Mouse (Mus musculus) midbrain, embryonic 11.5 days (tissue): ENCODE data around the gene Cplx1. TPM values are rescaled to one million over a fixed set of nuclear protein-coding genes. Genes with fewer than 3 reads are reported as not detected.

Experiments used
- ATAC-seq: fragments of 200-750 bp; cut with Nextera tagmentation; 2 replicates; pipeline ENCODE4 v1.8.0; 2017; ENCODE audit warnings: moderate TSS enrichment, moderate library complexity; ENCODE audit not compliant: low FRiP score
- DNase-seq: peaks from one replicate; pipeline ENCODE4 v3.0.0; 2015; ENCODE audit warnings: low spot score; ENCODE audit errors: missing footprints
- H3K27ac ChIP-seq: fragments of 300-500 bp; sonication (generic); 2 replicates; pipeline ENCODE4 v1.5.1; 2014; ENCODE audit warnings: low read depth, low read length
- H3K27me3 ChIP-seq: fragments of 300-500 bp; sonication (generic); 2 replicates; pipeline ENCODE4 v1.6.1; 2014; ENCODE audit warnings: mild to moderate bottlenecking, low read length, moderate library complexity, mixed read lengths; ENCODE audit not compliant: control insufficient read depth, insufficient read depth
- H3K36me3 ChIP-seq: fragments of 300-500 bp; sonication (generic); 2 replicates; pipeline ENCODE4 v1.6.1; 2014; ENCODE audit warnings: mild to moderate bottlenecking, low read length, moderate library complexity, mixed read lengths; ENCODE audit not compliant: control insufficient read depth, insufficient read depth
- H3K4me1 ChIP-seq: fragments of 300-500 bp; sonication (generic); 2 replicates; pipeline ENCODE4 v1.6.1; 2014; ENCODE audit warnings: low read length; ENCODE audit not compliant: control insufficient read depth, insufficient read depth
- H3K4me2 ChIP-seq: fragments of 300-500 bp; sonication (generic); 2 replicates; pipeline ENCODE4 v1.6.1; 2014; ENCODE audit warnings: mild to moderate bottlenecking, moderate library complexity
- H3K4me3 ChIP-seq: fragments of 300-500 bp; sonication (generic); 2 replicates; pipeline ENCODE4 v1.5.1; 2014; ENCODE audit warnings: low read depth, low read length
- H3K9ac ChIP-seq: fragments of 300-500 bp; sonication (generic); 2 replicates; pipeline ENCODE4 v1.6.1; 2014; ENCODE audit warnings: low read length
- H3K9me3 ChIP-seq: fragments of 300-500 bp; sonication (generic); 2 replicates; pipeline ENCODE4 v1.6.1; 2016; ENCODE audit warnings: low read length; ENCODE audit not compliant: control insufficient read depth
- WGBS: fragments of 180-500 bp; shearing (Covaris S2); extraction: QIAGEN DNeasy Blood & Tissue Kit; methylation state at CpG from one replicate; pipeline ENCODE4 v1.1.7; 2014; 5-methylcytosine and 5-hydroxymethylcytosine counted together
- polyA plus RNA-seq: library from polyadenylated mRNA; unstranded; fragments of >200 nt; fragmentation: Nextera tagmentation; extraction: Ambion mirVana; gene quantifications from 2 replicates; pipeline ENCODE4 v1.2.1, GENCODE M21; 2014

Cplx1 gene
- polyA plus RNA-seq, result 7.4 and 8.7 TPM in 2 replicates

DNA sequence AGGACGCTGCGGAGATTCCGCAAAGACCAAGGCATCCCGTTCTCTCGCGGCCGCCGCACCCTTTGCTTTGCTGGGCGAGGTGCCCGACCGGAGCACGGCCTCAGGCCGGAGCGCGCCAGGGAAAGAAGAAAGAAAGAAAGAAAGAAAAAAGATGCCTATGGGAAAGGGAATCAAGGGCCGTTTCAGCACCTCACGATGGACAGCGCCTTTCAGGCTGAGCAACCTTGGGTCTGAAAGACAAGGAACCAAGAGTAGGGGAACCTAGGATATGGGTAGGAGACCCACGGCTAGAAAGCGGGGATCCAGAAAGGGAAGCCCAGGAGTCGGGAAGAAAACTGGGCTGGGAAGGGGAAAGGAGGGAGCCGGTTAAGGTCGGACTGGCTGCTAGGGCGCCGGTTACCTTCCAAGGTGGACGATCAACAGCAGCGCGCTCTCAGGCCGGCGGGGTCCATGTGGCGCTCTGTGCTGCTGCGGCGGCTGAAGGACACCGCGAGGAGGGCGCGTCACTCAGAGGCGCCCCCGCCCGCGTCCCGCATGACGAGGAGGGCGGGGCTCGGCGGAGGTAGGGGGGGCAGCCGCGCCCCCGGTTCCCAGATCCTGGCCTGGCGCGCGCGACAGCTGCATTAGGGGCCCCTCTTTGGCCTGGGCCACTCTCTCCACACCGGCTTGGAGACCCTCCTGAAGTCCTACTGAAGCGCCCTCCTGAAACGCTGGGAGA is at the start of gene Cplx1:
Gene Cplx1, minus strand, starts transcription at position 536 of the 718 bp plus-strand sequence.
- Histone ChIP-seq H3K4me1 (peaks cover 5% of the 10 kb centered on the region; the same call in 1 of the 2 replicates), H3K9me3 (no peaks in the 10 kb centered on the region), H3K36me3 (no peaks in the 10 kb centered on the region), H3K27ac (no peak within 1 kb of the TSS), H3K9ac (peak within 1 kb of the TSS; percentile 55), H3K4me3 (peak within 1 kb of the TSS; percentile 44), H3K4me2 (peak within 1 kb of the TSS; percentile 83), H3K27me3 (peaks cover 24% of the 10 kb centered on the region)
- under 1% methylated on average over 52 of the region's 56 CpGs for WGBS
- DNase-seq, result peak; percentile 94
- peak; percentile 90 for ATAC-seq

DNA sequence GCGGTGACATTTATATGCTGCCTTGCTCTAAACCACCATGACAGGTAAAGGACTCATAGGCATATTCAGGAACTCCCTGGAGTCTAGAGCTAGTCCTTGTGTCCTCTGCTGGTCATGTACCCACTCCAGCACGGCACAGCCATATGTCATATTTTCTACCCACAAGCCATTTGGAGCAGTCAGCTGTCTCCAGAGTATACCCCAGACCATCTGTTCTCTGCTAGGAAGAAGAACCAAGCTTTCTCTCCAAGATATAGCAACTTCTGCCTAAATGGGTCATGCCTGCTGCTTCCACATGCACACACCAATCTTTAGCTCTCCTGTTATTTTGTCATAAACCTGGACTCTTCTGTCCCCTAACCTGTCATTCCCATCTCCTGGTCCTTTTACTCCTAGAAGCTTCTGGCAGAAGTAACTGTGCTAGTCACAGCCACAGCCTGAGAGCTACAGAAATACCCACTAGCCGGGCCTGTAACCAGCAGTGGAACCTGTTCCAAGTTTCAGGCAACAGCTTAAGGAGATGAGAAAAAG is 31.6 kb upstream of the Cplx1 start:
- DNase-seq (no peak), ATAC-seq (no peak)
- Histone ChIP-seq H3K9me3 (no peaks in the 10 kb centered on the region), H3K4me1 (no peaks in the 10 kb centered on the region), H3K36me3 (peaks cover 19% of the 10 kb centered on the region), H3K4me2 (no peak overlapping the region), H3K27me3 (no peaks in the 10 kb centered on the region), H3K27ac (no peak overlapping the region), H3K9ac (no peak overlapping the region), H3K4me3 (no peak overlapping the region)
- WGBS, result 90% methylated on average over 3 of the region's 3 CpGs

DNA sequence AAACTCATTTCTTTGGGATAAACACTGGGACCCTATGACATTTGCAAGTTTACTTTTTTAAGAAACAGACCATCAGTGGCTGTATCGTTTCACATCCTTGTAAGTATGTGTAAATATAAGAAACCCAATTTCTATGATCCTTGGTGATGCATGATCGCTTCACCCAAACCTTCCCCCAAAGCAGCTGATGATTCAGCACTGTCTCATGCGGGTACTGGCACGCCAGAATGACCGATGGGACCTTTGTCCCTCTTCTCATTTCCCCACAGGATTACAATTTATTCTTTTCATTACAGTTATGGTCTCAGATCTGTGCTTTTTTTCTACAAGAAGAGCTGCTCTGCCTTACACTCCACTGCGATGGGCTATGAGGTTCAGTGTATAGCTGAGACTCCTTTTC is 23.2 kb upstream of the Cplx1 start:
- WGBS, result 96% methylated on average over 6 of the region's 6 CpGs
- Histone ChIP-seq H3K9ac (no peak overlapping the region), H3K4me2 (no peak overlapping the region), H3K36me3 (peaks cover 43% of the 10 kb centered on the region), H3K27ac (no peak overlapping the region), H3K9me3 (no peaks in the 10 kb centered on the region), H3K4me3 (no peak overlapping the region), H3K27me3 (no peaks in the 10 kb centered on the region), H3K4me1 (no peaks in the 10 kb centered on the region)
- ATAC-seq (no peak), DNase-seq (no peak)

DNA sequence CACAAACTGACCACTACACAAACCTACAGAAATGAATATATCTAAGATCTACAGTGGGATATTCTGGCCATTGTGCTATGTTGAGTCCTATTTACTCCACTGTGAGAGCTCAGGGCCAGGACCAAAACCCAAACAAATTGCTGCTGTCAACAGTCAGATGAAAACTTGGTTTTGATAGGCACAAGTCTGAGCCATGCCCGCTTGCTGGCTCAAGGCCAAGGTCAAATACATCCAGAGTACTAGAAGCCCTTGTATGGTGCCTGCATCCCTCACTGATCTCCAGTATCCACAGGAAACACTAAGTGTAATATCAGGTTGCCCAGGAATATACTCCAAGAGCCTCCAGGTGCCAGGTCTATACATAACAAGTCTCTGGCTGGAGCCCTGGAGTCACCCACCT is 21.2 kb upstream of the Cplx1 start:
- Histone ChIP-seq H3K27me3 (no peaks in the 10 kb centered on the region), H3K4me1 (no peaks in the 10 kb centered on the region), H3K4me2 (no peak overlapping the region), H3K27ac (no peak overlapping the region), H3K4me3 (no peak overlapping the region), H3K36me3 (peaks cover 39% of the 10 kb centered on the region), H3K9me3 (no peaks in the 10 kb centered on the region), H3K9ac (no peak overlapping the region)
- no peak for ATAC-seq
- WGBS, result 88% methylated on average over 1 of the region's 1 CpGs
- no peak for DNase-seq

DNA sequence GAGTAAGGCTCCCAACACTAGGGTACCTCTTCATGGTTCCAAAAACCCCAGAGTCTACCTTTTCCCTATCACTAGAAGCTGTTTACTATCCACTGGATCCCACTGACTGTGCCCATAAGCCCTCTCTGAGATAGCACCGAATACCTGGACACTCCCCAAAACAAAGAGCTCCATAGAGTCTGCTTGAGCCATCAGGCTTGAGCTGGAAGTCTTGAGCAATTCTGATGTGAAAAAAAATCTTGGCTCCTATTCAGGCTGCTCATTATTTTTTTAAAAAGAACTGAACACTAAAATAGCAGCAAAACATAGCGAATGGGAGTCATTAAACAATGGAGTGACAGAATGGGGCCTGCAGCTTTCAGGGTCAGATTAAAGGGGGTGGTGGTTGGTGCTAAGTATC is 17.3 kb upstream of the Cplx1 start:
- no peaks in the 10 kb centered on the region for H3K4me1 ChIP-seq
- H3K4me3 ChIP-seq, result no peak overlapping the region
- 97% methylated on average over 2 of the region's 2 CpGs for WGBS
- no peak for ATAC-seq
- no peak overlapping the region for H3K4me2 ChIP-seq
- H3K27ac ChIP-seq, result no peak overlapping the region
- H3K36me3 ChIP-seq, result peaks cover 28% of the 10 kb centered on the region
- no peak overlapping the region for H3K9ac ChIP-seq
- peak; percentile 41 for DNase-seq
- no peaks in the 10 kb centered on the region for H3K9me3 ChIP-seq
- H3K27me3 ChIP-seq, result no peaks in the 10 kb centered on the region

DNA sequence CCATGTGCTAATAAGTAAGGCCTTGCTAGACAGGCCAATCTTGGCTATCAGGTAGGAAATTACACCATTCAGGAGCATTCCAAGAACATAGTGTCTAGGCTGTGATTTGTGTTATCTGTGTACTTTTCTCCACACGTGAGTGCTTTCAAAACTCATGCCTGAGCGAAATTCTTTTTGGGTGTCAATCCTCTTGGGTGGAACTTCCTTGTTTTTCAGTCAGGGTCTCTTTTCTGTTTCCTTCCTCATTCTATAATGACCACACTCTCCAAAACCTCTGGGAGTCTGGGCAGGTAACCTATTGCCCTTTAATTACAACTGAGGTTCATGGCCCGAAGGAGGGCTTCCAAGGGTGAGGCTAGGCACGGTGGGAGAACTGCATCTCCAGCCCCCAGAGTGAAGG is 16.7 kb upstream of the Cplx1 start:
- Histone ChIP-seq H3K9me3 (no peaks in the 10 kb centered on the region), H3K4me3 (no peak overlapping the region), H3K4me1 (no peaks in the 10 kb centered on the region), H3K36me3 (peaks cover 24% of the 10 kb centered on the region), H3K27ac (no peak overlapping the region), H3K9ac (no peak overlapping the region), H3K27me3 (no peaks in the 10 kb centered on the region), H3K4me2 (no peak overlapping the region)
- DNase-seq, result no peak
- ATAC-seq, result no peak
- 93% methylated on average over 4 of the region's 4 CpGs for WGBS

DNA sequence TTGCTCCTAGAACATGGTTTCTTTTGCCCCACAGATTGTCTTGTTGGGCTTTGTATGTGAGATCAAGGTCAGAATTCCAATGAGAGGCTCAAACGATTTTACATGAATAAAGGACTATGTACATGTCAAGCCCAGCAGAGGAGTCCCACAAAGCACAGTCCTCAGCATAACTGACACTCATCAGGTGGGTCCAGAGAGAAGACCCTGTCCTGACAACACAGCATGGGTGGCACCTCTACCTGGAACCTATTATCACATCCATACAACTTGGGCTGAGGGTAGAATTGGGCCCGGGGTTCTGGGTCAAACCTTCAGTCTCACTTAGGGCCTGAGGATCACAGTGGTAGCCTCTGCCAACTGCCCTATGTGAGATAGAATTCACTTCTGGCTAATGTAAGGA is 15.6 kb upstream of the Cplx1 start:
- H3K27ac ChIP-seq, result no peak overlapping the region
- ATAC-seq (no peak), DNase-seq (peak; percentile 51)
- H3K4me1 ChIP-seq, result no peaks in the 10 kb centered on the region
- H3K36me3 ChIP-seq, result peaks cover 18% of the 10 kb centered on the region
- H3K4me3 ChIP-seq, result no peak overlapping the region
- H3K9me3 ChIP-seq, result no peaks in the 10 kb centered on the region
- 90% methylated on average over 2 of the region's 2 CpGs for WGBS
- no peak overlapping the region for H3K9ac ChIP-seq
- no peak overlapping the region for H3K4me2 ChIP-seq
- H3K27me3 ChIP-seq, result no peaks in the 10 kb centered on the region

DNA sequence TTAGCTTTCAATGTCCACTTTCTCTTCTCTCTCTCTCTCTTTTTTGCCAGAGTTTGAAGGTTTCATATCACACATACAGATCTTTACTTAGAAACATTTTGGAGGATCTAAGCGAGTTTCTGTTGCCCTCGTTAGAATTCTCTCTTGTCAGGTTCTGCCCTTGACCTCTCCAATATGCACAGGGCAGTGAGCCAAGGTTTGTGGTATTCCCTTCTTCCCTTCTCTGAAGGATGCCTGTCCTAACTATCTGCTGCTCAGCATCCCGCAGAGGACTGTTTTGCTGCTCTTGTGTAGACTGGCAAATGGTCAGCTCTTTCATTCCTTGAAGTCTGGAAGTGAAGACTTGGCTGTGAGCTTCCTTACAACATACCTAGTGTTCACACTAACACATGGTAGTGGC is 14.5 kb upstream of the Cplx1 start:
- H3K4me2 ChIP-seq, result no peak overlapping the region
- peaks cover 11% of the 10 kb centered on the region for H3K36me3 ChIP-seq
- H3K9ac ChIP-seq, result no peak overlapping the region
- H3K9me3 ChIP-seq, result no peaks in the 10 kb centered on the region
- ATAC-seq (no peak), DNase-seq (peak; percentile 68)
- no peaks in the 10 kb centered on the region for H3K4me1 ChIP-seq
- H3K27me3 ChIP-seq, result no peaks in the 10 kb centered on the region
- no peak overlapping the region for H3K27ac ChIP-seq
- 94% methylated on average over 3 of the region's 3 CpGs for WGBS
- no peak overlapping the region for H3K4me3 ChIP-seq

DNA sequence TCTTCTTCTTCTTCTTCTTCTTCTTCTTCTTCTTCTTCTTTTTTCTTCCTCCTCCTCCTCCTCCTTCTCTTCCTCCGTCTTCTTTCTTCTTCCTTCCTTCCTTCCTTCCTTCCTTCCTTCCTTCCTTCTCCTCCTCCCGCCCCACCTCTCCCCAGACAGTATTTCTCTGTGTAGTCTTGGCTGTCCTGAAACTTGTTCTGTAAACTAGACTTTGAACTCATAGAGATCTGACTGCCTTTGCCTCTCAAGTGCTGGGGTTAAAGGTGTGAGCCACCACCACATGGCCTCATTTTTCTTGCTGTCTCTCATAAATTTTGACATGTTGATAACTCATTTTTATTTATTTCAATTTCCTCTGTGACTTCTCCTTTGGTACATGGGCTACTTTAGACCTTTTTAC is 12.7 kb upstream of the Cplx1 start:
- DNase-seq (peak; percentile 64), ATAC-seq (no peak)

More for the DNA sequence above, 12.7 kb upstream of the Cplx1 start:
- H3K36me3 ChIP-seq, result no peaks in the 10 kb centered on the region
- H3K27me3 ChIP-seq, result no peaks in the 10 kb centered on the region
- H3K9ac ChIP-seq, result no peak overlapping the region
- no peak overlapping the region for H3K27ac ChIP-seq
- 83% methylated on average over 2 of the region's 2 CpGs for WGBS
- H3K4me3 ChIP-seq, result no peak overlapping the region
- no peak overlapping the region for H3K4me2 ChIP-seq
- H3K9me3 ChIP-seq, result no peaks in the 10 kb centered on the region
- H3K4me1 ChIP-seq, result no peaks in the 10 kb centered on the region
